Mouse (Mus musculus) erythroblast, embryonic 14.5 days (primary cell): Measurements from ENCODE around the gene Osbp. TPM values are rescaled to one million over a fixed set of nuclear protein-coding genes. Genes with fewer than 3 reads are reported as not detected.

ENCODE experiments used
- H3K27me3 ChIP-seq: 2 replicates; pipeline ENCODE4 v1.6.1; 2012; ENCODE audit warnings: inconsistent platforms; ENCODE audit not compliant: control insufficient read depth
- H3K36me3 ChIP-seq: 2 replicates; pipeline ENCODE4 v1.6.1; 2012; ENCODE audit warnings: mild to moderate bottlenecking, inconsistent platforms; ENCODE audit not compliant: control insufficient read depth
- H3K4me1 ChIP-seq: 2 replicates; pipeline ENCODE4 v1.6.1; 2012; ENCODE audit warnings: inconsistent platforms; ENCODE audit not compliant: control insufficient read depth
- H3K4me3 ChIP-seq: replicated peaks from 2 replicates; pipeline ENCODE3; 2012; ENCODE audit warnings: moderate library complexity, mild to moderate bottlenecking, inconsistent platforms
- H3K9me3 ChIP-seq: 2 replicates; pipeline ENCODE4 v1.6.1; 2012; ENCODE audit warnings: low read length, inconsistent platforms, mixed read lengths; ENCODE audit not compliant: control insufficient read depth
- GATA1 ChIP-seq: IDR thresholded peaks from 2 replicates; pipeline ENCODE4 v1.6.1; 2012; ENCODE audit warnings: low read length, inconsistent platforms, mixed read lengths
- TAL1 ChIP-seq: IDR thresholded peaks from 3 replicates; pipeline ENCODE4 v1.6.1; 2012; ENCODE audit warnings: low read length, inconsistent platforms, mixed read lengths
- polyA plus RNA-seq: library from polyadenylated mRNA; stranded (reverse); fragments of >175 nt; gene quantifications from 2 replicates; pipeline ENCODE4 v1.2.3, GENCODE M21; 2012

Gene Osbp
- polyA plus RNA-seq, 1 experiment = 0.53 TPM

GRCm38 (mm10) chr19:12008410-12009380 lies 43.0 kb downstream of the Osbp start:
- Histone ChIP-seq H3K27me3 (no peaks in the 10 kb centered on the region), H3K9me3 (no peaks in the 10 kb centered on the region), H3K4me1 (peaks cover 83% of the 10 kb centered on the region), H3K36me3 (no peaks in the 10 kb centered on the region), H3K4me3 (peak overlapping the region; percentile 81)
- TF ChIP-seq GATA1 (no peak), TAL1 (no peak)

DNA sequence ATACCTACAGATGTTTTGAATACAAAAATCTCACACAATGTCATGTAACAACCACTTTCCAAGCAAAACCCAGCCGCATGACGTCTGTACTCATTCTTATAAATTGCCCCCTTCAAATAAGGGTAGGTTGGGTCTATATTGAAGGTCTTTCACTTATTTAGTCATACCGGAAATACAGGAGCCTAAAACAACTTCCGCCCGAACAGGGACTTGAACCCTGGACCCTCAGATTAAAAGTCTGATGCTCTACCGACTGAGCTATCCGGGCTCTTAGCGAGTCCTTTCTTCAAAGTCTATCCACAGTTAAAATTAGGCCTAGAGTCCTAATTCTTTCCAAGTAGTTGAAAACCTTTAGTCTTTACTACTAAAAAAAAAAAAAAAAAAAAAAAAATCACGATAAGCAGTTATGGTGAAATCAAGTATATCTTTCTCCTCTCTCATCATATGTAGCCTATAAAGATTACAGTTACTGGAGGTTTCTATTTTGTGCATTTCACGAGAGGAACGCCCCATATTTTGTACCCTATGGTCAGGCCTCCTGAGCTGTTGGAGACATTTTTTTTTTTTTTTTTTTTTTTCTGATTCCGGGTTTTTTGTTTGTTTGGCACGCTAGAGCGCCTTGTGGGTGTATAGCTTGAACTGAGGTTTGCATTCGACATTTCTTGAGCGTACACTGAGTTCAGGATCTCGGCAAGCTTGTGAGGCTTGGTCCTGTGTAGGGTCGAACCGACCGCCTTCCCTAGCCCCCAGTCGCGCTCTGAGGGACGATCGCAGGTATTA lies 44.0 kb downstream of the Osbp start:
- Histone ChIP-seq H3K9me3 (no peaks in the 10 kb centered on the region), H3K4me3 (peak overlapping the region; percentile 81), H3K36me3 (no peaks in the 10 kb centered on the region), H3K4me1 (peaks cover 75% of the 10 kb centered on the region), H3K27me3 (no peaks in the 10 kb centered on the region)
- TF ChIP-seq GATA1 (no peak), TAL1 (no peak)

DNA sequence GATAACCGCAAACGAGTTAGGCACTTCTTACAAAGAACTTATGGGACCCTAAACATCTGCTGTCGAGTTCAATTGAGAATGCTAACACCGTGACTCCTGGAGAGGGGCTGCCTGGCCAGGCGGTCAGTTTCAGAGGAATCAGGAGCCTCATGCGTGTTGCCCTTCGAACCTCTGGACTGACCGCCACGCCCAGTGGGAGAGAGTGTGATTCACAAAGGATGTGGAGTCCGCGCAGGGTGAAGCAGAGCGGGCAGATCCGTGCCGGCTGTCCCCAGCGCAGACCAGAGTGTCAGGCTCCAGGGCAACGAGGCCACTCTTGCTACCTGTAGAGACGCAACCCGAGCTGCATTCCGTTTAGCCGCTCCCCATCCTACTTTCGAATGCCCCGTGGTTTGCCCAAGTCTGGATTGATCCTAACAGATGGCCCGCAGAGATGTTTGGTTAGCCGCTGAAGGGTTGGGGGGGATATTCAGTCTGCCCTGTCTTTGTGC lies 44.6 kb downstream of the Osbp start:
- TF ChIP-seq GATA1 = no peak
- no peak for TF ChIP-seq TAL1

GRCm38 (mm10) chr19:12010916-12011559 lies 45.3 kb downstream of the Osbp start:
- no peaks in the 10 kb centered on the region for H3K36me3 ChIP-seq
- peak overlapping the region; percentile 81 for H3K4me3 ChIP-seq
- TF ChIP-seq GATA1 (no peak), TAL1 (no peak)
- no peaks in the 10 kb centered on the region for H3K27me3 ChIP-seq
- H3K9me3 ChIP-seq = no peaks in the 10 kb centered on the region
- H3K4me1 ChIP-seq = peaks cover 64% of the 10 kb centered on the region

More for the DNA sequence above, 44.6 kb downstream of the Osbp start:
- no peaks in the 10 kb centered on the region for H3K36me3 ChIP-seq
- H3K9me3 ChIP-seq = no peaks in the 10 kb centered on the region
- H3K4me3 ChIP-seq = peak overlapping the region; percentile 81
- no peaks in the 10 kb centered on the region for H3K27me3 ChIP-seq
- peaks cover 69% of the 10 kb centered on the region for H3K4me1 ChIP-seq

- no peaks in the 10 kb centered on the region for H3K27me3 ChIP-seq
- H3K9me3 ChIP-seq = no peaks in the 10 kb centered on the region
- no peaks in the 10 kb centered on the region for H3K36me3 ChIP-seq
- H3K4me3 ChIP-seq = peak overlapping the region; percentile 81
- TF ChIP-seq GATA1 = no peak
- TF ChIP-seq TAL1 = no peak
- H3K4me1 ChIP-seq = peaks cover 56% of the 10 kb centered on the region
These were observed 46.1 kb downstream of the Osbp start for GRCm38 (mm10) chr19:12011560-12012556.

DNA sequence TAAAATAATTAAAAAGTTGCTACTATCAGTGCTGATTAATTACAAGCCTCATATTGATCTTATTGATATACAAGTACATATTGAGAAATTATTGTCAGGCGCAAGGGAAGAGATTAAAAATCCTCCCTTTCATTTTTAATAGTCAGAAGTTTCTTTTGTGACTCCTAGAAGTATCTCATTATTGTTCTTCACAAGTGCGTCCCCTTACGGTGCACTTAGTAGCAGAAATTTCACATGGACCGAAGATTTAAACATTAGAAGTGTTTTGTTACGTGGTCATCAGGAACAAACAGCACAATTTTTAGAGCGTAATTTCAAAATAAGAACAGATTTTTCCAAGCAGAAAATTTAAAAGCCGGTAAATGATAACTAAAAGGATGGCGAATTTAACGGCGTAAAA lies 46.9 kb downstream of the Osbp start:
- Histone ChIP-seq H3K4me1 (peaks cover 48% of the 10 kb centered on the region), H3K9me3 (no peaks in the 10 kb centered on the region), H3K4me3 (peak overlapping the region; percentile 81), H3K36me3 (no peaks in the 10 kb centered on the region), H3K27me3 (no peaks in the 10 kb centered on the region)
- TF ChIP-seq TAL1 (no peak), GATA1 (no peak)

- H3K27me3 ChIP-seq = no peaks in the 10 kb centered on the region
- TF ChIP-seq TAL1 (no peak), GATA1 (no peak)
- no peaks in the 10 kb centered on the region for H3K36me3 ChIP-seq
- no peaks in the 10 kb centered on the region for H3K9me3 ChIP-seq
- peak overlapping the region; percentile 41 for H3K4me3 ChIP-seq
- peaks cover 44% of the 10 kb centered on the region for H3K4me1 ChIP-seq
These were observed 47.5 kb downstream of the Osbp start for GRCm38 (mm10) chr19:12013228-12013627.

- TF ChIP-seq TAL1 (no peak), GATA1 (no peak)
- Histone ChIP-seq H3K36me3 (no peaks in the 10 kb centered on the region), H3K27me3 (no peaks in the 10 kb centered on the region; the same call in 1 of the 2 replicates), H3K4me1 (peaks cover 23% of the 10 kb centered on the region), H3K4me3 (no peak overlapping the region), H3K9me3 (no peaks in the 10 kb centered on the region)
These were observed 50.0 kb downstream of the Osbp start for GRCm38 (mm10) chr19:12015708-12016107.
